Mouse (Mus musculus): ENCODE results near the gene Usp6nl.

DNA sequence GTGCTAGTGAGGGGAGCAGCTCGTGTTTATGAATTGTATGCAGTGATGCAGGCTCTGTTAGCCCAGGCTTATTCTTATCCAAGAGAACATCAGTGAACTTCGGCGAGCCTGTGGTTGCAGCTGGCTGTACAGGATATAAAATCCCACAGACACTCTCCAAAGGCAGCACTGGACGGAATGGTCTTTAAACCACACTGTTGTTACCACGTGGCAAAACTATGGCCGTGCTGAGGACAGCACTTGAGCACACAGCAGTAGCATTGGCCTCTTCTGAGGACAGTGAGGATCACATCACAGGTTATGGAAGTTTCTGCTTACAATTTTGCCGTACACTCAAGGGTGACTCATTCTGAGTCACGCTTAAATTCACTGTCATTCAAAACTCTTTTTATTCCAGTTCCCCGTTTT is 44.1 kb downstream of the Usp6nl start:
- TF ChIP-seq POLR2A (IDR thresholded peaks at IDR 0.05; ENCODE audit: low read depth, low read length) (no peak), CTCF (IDR thresholded peaks at IDR 0.05; ENCODE audit: extremely low read depth, insufficient read depth, insufficient read length, insufficient replicate concordance) (no peak)

Data from spleen, adult 2 months (tissue).